Mouse (Mus musculus): Measurements from ENCODE around the gene Fhl2.

DNA sequence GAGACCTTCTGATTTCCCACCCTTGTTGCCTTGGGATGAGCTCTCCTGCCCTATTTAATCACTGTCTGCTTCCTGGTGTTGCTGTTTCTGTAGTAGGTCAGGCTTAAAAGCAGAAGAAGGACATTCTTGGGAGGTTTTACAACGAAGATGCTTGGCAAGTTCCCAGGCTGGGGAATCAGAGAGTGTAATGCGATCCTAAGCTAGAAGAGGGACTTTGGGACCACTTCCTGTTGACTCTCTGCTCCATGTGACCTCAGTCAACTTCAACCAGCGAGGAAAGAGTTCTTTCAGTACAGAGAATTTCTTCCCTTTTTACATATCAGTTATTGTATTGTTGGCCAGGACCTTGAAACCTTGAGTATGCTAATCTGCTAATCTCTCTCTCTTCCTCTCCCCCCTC lies 25.7 kb downstream of the Fhl2 start:
- TF ChIP-seq CTCF (conservative IDR thresholded peaks at IDR 0.05; ENCODE audit: low read length), result no peak
- TF ChIP-seq POU5F1 (IDR thresholded peaks at IDR 0.05; ENCODE audit: borderline replicate concordance, low read length), result no peak
- TF ChIP-seq NANOG (IDR thresholded peaks at IDR 0.05; ENCODE audit: borderline replicate concordance, low read length), result no peak
